Comparison of ENCODE assay signal across 8 mouse cellular contexts in the genomic region with DNA sequence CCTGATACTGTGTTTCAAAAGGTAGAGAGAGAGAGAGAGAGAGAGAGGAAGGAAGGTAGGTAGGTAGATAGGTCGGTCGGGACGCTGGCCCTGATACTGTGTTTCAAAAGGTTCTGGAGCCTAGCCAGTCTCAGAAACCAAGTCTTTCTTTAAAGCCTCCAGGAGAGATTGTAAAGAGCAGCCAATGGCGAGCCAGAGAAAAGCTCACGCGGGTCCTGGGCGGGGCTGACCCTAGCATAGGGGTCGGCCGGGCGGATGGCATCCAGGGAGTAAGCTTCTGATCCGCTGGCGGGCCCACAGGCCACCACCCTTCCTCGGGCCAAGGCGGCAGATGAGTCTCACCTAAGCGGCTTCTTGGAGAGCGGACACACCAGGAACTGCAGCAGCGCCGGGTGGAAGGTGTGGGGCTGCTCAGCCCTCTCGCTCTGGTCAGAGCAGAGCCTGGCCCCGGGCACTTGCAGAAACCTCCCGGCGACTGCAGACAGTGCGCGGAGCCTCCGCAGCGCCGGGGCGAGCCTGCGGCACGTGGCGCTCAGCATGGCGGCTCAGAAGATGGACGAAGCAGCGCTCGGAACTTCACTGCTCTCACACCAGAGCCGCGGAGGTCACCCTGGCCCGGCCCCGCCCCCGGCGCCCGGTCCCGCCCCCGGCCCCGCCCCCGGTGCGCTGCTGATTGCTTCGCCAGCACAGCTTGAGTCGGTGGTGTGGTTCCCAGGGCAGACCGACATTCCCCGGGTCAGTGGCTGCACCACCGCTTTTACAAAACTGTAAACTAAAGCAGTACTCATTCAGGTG. TPM values are rescaled to one million over a fixed set of nuclear protein-coding genes. Genes with fewer than 3 reads are reported as not detected.
DNase-seq lines count a peak whose midpoint lies in the region; ATAC-seq lines count a peak whose summit lies in the region.

A gene (minus strand): TSS at position 612 of the 795 bp plus-strand sequence.

- peak within 1 kb of the TSS; percentile 92 for H3K4me3 ChIP-seq in hindbrain, embryonic 16.5 days (ENCODE audit: low read length)
- H3K4me3 ChIP-seq in macrophage (ENCODE audit: inconsistent target) = peak within 1 kb of the TSS; percentile 48

- H3K9ac ChIP-seq in hindbrain, embryonic 16.5 days (ENCODE audit: low read depth, low read length) = peak within 1 kb of the TSS; percentile 95

- peak within 1 kb of the TSS; percentile 79 for H3K4me2 ChIP-seq in hindbrain, embryonic 16.5 days (ENCODE audit: low read length)

- peak; percentile 98 for ATAC-seq in hindbrain, embryonic 16.5 days

- H3K27me3 ChIP-seq in hindbrain, embryonic 16.5 days (replicated peaks; ENCODE audit: control insufficient read depth, insufficient read depth, low read length) = no peaks in the 10 kb centered on the region

- peaks cover 2% of the 10 kb centered on the region; the same call in 1 of the 2 replicates for H3K4me1 ChIP-seq in hindbrain, embryonic 16.5 days (ENCODE audit: control insufficient read depth, insufficient read depth, low read depth, low read length)

- H3K9me3 ChIP-seq in hindbrain, embryonic 16.5 days (ENCODE audit: control insufficient read depth, low read length) = no peaks in the 10 kb centered on the region

- no peaks in the 10 kb centered on the region; the same call in 1 of the 2 replicates for H3K36me3 ChIP-seq in hindbrain, embryonic 16.5 days (ENCODE audit: control insufficient read depth, insufficient read depth, low read length)
- no peaks in the 10 kb centered on the region for H3K36me3 ChIP-seq in macrophage (ENCODE audit: inconsistent target)

- WGBS in hindbrain, embryonic 16.5 days = 0% methylated on average over 51 of the region's 52 CpGs
- WGBS in macrophage (ENCODE audit: missing documents) = under 1% methylated on average over 48 of the region's 52 CpGs

- peak within 1 kb of the TSS; percentile 92 for H3K27ac ChIP-seq in hindbrain, embryonic 16.5 days (ENCODE audit: low read depth, low read length)
- H3K27ac ChIP-seq in macrophage = peak within 1 kb of the TSS; percentile 53

- DNase-seq in T-cell, adult 2 months (ENCODE audit: low spot score) = peak; percentile 88
- DNase-seq in cerebellum, postnatal 4 days (ENCODE audit: low spot score in 2 of 2) = peak; percentile 53 to 78
- DNase-seq in gastrocnemius, adult 18-20 months (ENCODE audit: low spot score) = peak; percentile 88
- DNase-seq in left cerebral cortex, adult 18-20 months (ENCODE audit: low spot score in 2 of 2) = peak; percentile 76 to 85
- peak; percentile 87 for DNase-seq in right cerebral cortex, adult 18-20 months
- peak; percentile 34 for DNase-seq in urinary bladder, postnatal 10 days (ENCODE audit: low spot score)

- H3K79me2 ChIP-seq in macrophage (ENCODE audit: inconsistent target) = no peaks in the 10 kb centered on the region; the same call in 1 of the 2 replicates

RNA-seq across cellular contexts. Expression of the gene that starts here (rescaled TPM):
- total RNA-seq in gastrocnemius, adult 18-20 months (2021) = 10 to 100 TPM; 11.3 to 11.6 TPM
- 17.5 and 18.8 TPM in 2 replicates for polyA plus RNA-seq in hindbrain, embryonic 16.5 days (2015; fragmentation: Nextera tagmentation; extraction: Ambion mirVana)
- 10 to 100 TPM in 1 of 2 experiments, 1 to 10 TPM in 1; 9.0 to 10.3 TPM for total RNA-seq in left cerebral cortex, adult 18-20 months (2021)
- total RNA-seq in macrophage (2018; cell fraction: chromatin; rRNA removed) = 10 to 100 TPM in 10 of 26 experiments, 1 to 10 TPM in 16; 2.0 to 30.5 (median 6.0) TPM
- total RNA-seq in macrophage (2018; cell fraction: cytosol; rRNA removed) = 1 to 10 TPM; 2.0 to 8.1 (median 5.1) TPM
- 10 to 100 TPM in 12 of 26 experiments, 1 to 10 TPM in 14; 1.7 to 26.1 (median 8.1) TPM for total RNA-seq in macrophage (2018; cell fraction: nucleus; rRNA removed)
- 4.9 to 6.6 TPM (median 6.6 TPM) in 3 replicates for polyA plus RNA-seq in macrophage (2018)

Comparison
In these comparisons a context has a peak if more than half of its experiments do, and no peak if none do; other contexts are left out.
1. Peak in every context shown above with its lines: DNase-seq, ATAC-seq, H3K4me3 ChIP-seq and H3K27ac ChIP-seq.
2. DNase-seq: peak in every context shown above with its lines; median percentile 88 in T-cell, adult 2 months; 88 in gastrocnemius, adult 18-20 months; 87 in right cerebral cortex, adult 18-20 months; 80 in left cerebral cortex, adult 18-20 months; 66 in cerebellum, postnatal 4 days; 34 in urinary bladder, postnatal 10 days.